Mouse (Mus musculus) gastrocnemius, adult 2 months (tissue): ENCODE data around the gene Pla2g4f. TPM values are rescaled to one million over a fixed set of nuclear protein-coding genes. Genes with fewer than 3 reads are reported as not detected.

ENCODE experiments used
- DNase-seq: peaks from one replicate; pipeline ENCODE4 v3.0.0; 2022
- H3K27ac ChIP-seq: fragments of 200-600 bp; 2 replicates; pipeline ENCODE4 v1.8.1; 2022; ENCODE audit warnings: mild to moderate bottlenecking
- H3K4me3 ChIP-seq: fragments of 200-600 bp; 2 replicates; pipeline ENCODE4 v1.8.1; 2022; ENCODE audit warnings: mild to moderate bottlenecking, moderate library complexity
- CTCF ChIP-seq: fragments of 200-600 bp; IDR thresholded peaks from 2 replicates; pipeline ENCODE4 v1.8.1; 2022; ENCODE audit warnings: antibody characterized with exemption, mild to moderate bottlenecking, moderate library complexity
- intact Hi-C: fragments of 180-260 bp; cut with DNase I; formaldehyde crosslinking; loops from one replicate; pipeline ENCODE4 v1.15.1; 2025
- long read RNA-seq, 2 experiments: library from polyadenylated mRNA; stranded (forward); transcript quantifications; one replicate each; pipeline ENCODE4 v2.0.0; 2021
- total RNA-seq, 2 experiments: library from RNA; stranded (reverse); gene quantifications; 2 replicates each; pipeline ENCODE4 v1.2.3; 2021

Pla2g4f gene
- not detected for total RNA-seq
- long read RNA-seq, experiment 1: 0 reads
- long read RNA-seq, experiment 2: 0 reads

DNA sequence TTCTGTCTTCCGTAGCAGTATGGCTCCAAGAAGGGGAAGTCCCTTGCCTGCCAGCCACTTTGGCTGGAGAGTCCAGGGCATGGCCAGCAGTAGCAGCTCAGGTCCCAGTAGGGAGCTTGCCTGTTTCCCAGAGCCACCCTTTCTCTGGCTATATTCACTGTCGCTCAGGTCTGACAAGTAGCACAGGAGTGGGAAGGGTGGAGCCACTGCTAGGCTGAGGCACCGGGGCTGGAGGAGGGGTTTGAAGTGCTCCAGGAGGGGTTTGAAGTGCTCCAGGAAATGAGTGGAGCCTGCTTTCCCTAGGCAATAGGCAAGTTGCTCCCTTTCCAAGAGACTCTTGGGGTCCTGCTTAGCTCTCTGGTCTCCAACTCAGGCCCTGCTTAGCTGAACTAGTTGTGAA lies at the start of gene Pla2g4f:
Gene Pla2g4f (minus strand): TSS at position 190 of the 400 bp plus-strand sequence.
- no peak within 1 kb of the TSS for H3K27ac ChIP-seq
- intact Hi-C loops: no loop called here
- DNase-seq: no peak
- H3K4me3 ChIP-seq: no peak within 1 kb of the TSS
- TF ChIP-seq CTCF: no peak

DNA sequence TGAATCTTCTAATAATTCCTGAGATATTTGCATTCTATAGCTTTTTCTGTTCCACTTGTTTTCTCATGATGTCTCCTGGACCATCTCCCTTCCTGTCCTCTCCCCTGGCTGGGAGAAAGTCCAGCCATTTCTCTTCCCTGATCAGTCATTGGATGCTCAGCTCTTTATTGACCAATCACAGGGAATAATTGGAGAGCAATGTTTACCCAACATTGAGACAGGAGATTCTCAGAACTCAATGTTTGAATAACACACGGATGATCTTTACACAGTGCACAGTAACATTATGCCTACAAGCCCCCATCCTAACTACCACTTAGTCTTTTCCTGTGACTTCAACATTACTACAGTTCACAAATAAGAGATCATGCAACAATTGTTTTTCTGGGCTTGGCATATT lies 46.5 kb upstream of the Pla2g4f start:
- intact Hi-C loops: no loop called here
- no peak overlapping the region for H3K27ac ChIP-seq
- DNase-seq: no peak
- H3K4me3 ChIP-seq: no peak overlapping the region
- TF ChIP-seq CTCF: no peak

DNA sequence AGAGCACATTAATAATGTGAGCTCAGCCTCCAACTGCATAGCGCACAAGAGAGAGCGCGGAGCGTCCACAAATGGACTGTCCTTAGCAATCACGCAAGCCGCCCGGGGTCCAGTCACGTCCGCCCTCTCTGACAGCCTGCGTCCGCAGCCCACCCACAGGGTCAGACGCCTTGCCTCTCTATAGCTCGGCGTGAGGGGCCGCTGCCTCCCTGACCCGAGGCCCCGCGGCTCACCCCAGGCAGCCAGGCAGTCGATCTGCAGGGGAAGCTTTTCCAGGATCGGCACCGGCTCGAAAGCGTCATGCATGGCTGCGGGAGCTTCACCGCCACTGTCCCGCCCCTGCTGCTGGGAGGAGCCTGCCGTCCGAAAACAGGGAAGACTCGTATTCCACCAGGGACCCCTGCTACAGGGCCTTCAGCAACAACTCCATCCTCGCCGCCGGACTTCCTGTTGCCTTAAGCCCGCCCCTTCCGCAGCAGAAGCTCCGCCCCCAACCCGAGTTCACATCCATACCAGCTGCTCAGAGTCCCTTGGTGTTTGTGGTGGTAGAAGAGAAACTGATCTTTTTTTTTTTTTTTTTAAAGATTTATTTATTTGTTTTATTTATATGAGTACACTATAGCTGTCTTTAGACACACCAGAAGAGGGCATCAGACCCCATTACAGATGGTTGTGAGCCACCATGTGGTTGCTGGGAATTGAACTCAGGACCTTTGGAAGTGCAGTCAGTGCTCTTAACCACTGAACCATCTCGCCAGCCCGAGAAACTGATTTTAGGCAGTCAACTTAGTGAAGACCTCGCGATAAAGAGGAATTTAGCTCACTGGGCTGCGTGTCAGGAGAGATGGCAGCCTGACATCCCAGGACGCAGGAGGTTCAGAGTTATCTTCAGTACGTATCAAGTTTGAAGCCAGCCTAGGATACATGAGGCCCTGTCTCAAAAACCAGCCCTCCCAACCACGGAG lies 39.0 kb upstream of the Pla2g4f start, which contains the start of gene Vps39:
Gene Vps39 (minus strand): TSS at position 456 of the 965 bp plus-strand sequence.
- intact Hi-C loops: no loop called here
- TF ChIP-seq CTCF: no peak; the same call in 1 of the 2 replicates
- Histone ChIP-seq H3K4me3 (peak within 1 kb of the TSS; percentile 84), H3K27ac (peak within 1 kb of the TSS; percentile 88)
- DNase-seq: peak; percentile 91

DNA sequence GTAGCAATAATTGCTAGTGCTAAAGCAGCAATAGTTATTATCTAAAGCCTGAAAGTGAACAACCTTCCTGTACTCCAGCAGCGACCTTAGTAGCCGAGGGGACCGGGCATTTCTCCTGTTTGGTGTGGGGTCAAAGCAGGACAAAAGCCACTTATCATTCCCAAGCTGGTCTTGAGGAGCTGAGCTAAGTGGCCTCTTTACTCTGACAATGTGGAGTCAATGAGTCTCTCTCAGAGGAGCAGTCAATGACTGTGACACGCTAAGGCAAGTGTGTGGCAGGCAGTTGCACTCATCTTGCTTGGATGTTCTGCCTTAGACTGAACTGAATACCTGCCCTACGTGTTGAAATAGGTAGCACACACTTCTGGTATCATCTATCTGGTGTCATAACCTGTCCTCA lies 37.4 kb upstream of the Pla2g4f start:
- intact Hi-C loops: no loop called here
- DNase-seq: no peak
- Histone ChIP-seq H3K27ac (no peak overlapping the region), H3K4me3 (no peak overlapping the region; the same call in 1 of the 2 replicates)
- TF ChIP-seq CTCF: no peak

GRCm38 (mm10) chr2:120348120-120348519 lies 34.2 kb upstream of the Pla2g4f start:
- TF ChIP-seq CTCF: no peak
- intact Hi-C loops: no loop called here
- DNase-seq: peak; percentile 52
- H3K27ac ChIP-seq: peak overlapping the region; percentile 48
- no peak overlapping the region; the same call in 1 of the 2 replicates for H3K4me3 ChIP-seq

DNA sequence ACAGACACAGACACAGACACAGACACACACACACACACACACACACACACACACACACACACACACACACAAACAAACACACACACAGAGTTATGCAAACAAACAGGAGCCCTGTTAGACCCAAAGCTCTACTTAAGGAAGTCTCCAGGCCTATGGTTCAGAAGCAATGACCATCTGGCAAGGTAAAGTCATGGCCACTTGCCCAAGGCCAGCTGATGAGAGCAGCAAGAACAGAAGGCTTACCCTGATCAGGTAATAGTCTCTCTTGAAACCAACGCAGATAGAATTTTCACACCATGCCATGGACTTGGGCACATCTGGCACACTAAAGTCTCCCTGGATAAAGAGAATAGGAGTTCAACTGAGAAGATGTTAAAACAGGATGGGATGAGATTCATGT lies 27.8 kb upstream of the Pla2g4f start:
- TF ChIP-seq CTCF: no peak
- DNase-seq: no peak
- H3K4me3 ChIP-seq: no peak overlapping the region
- intact Hi-C loops: no loop called here
- H3K27ac ChIP-seq: no peak overlapping the region

DNA sequence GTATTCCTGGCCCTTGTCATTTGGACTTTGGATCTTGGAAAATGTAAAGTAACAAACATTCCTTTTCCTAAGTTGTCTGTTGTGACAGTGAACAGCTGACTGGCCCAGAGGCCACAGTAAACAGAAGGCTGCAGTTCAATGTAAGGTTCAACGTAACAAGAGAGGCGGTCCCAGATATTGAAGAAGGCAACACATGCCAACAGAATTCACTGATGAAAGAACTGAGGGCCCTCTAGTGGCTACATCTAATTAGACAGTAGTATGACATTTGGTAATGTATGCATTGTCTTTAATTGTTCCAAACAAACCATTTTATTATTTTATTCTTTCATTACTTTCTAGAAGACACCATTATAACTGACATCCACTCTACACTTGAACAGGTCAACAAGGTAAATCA lies 23.9 kb upstream of the Pla2g4f start:
- no peak overlapping the region for H3K27ac ChIP-seq
- DNase-seq: no peak
- H3K4me3 ChIP-seq: no peak overlapping the region
- TF ChIP-seq CTCF: peak; percentile 26; the same call in 1 of the 2 replicates
- intact Hi-C loops: no loop called here

DNA sequence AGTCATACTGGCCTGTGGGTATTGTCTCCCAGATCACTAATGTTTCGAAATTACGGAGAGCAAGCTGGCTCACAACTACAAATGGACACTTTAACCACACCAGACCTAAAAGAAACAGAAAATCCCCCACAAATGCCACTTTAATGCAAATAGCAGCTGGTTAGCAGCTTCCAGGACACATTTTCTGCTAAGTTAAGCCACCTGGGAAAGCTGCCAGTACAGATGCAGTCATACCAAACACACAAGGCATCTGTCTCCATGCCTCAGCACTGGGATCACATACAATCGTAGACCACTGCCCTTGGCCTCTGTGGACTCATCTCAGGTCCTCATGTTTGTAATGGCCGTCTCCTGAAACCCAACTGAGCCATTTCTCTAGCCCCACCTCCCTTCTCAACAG lies 17.6 kb upstream of the Pla2g4f start:
- intact Hi-C loops: no loop called here
- TF ChIP-seq CTCF: no peak
- Histone ChIP-seq H3K27ac (no peak overlapping the region), H3K4me3 (no peak overlapping the region)
- DNase-seq: no peak

DNA sequence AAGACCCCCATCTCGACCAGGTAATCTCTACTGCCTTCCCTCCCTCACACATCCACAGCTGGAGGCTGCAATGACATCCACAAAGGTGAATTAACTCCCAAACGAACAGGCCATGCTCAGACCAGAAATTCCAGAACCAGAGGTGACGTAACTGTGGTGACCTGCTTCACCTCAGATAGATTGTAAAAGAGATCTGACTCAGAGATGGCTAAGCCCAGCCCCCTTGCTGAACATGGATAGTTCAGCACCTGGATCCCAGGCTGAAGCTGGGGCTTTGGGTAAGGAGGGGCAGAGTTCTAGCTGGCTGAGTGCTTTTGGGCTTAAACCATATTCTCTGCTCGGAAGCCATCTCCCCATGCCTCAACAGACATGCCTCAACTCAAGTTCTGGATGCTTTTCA lies 1.1 kb upstream of the Pla2g4f start:
- no peak for TF ChIP-seq CTCF
- DNase-seq: no peak
- no peak overlapping the region for H3K27ac ChIP-seq
- intact Hi-C loops: no loop called here
- no peak overlapping the region for H3K4me3 ChIP-seq

- intact Hi-C loops: no loop called here
- DNase-seq: no peak
- no peak overlapping the region for H3K27ac ChIP-seq
- TF ChIP-seq CTCF: no peak
- no peak overlapping the region for H3K4me3 ChIP-seq
These were observed 522 bp upstream of the Pla2g4f start for GRCm38 (mm10) chr2:120314487-120314886.

GRCm38 (mm10) chr2:120312276-120312825 lies 1.6 kb downstream of the Pla2g4f start:
- TF ChIP-seq CTCF: no peak
- no peak overlapping the region for H3K27ac ChIP-seq
- intact Hi-C loops: no loop called here
- DNase-seq: no peak
- H3K4me3 ChIP-seq: no peak overlapping the region

DNA sequence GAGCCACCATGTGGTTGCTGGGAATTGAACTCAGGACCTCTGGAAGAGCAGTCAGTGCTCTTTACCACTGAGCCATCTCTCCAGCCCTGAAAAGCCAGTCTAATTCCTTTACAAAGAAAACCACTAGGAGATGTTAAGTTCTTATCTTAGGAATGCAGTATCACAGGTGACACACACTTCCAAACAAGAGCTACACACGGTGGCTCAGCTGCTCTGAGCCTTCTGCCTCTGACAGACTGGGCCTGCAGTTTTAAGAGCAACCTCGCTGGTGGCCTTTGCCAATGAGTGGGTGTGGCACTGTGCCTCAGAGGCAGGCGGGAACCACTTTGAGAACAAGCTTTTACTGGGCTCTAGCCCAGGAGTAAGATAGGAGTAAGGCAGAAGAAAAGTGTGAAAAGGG lies 9.9 kb downstream of the Pla2g4f start:
- no peak for TF ChIP-seq CTCF
- Histone ChIP-seq H3K27ac (no peak overlapping the region), H3K4me3 (no peak overlapping the region)
- intact Hi-C loops: no loop called here
- DNase-seq: no peak

- Histone ChIP-seq H3K27ac (no peak overlapping the region), H3K4me3 (no peak overlapping the region)
- no peak for DNase-seq
- intact Hi-C loops: no loop called here
- no peak for TF ChIP-seq CTCF
These were observed 12.9 kb downstream of the Pla2g4f start for GRCm38 (mm10) chr2:120301076-120301475.
